Mouse (Mus musculus) neural tube, embryonic 12.5 days (tissue): ENCODE data around the gene 1110051M20Rik. TPM values are rescaled to one million over a fixed set of nuclear protein-coding genes. Genes with fewer than 3 reads are reported as not detected.

ENCODE experiments used
- ATAC-seq: fragments of 200-750 bp; cut with Nextera tagmentation; 2 replicates; pipeline ENCODE4 v1.8.0; 2017; ENCODE audit warnings: low read depth, mild to moderate bottlenecking, moderate TSS enrichment, moderate library complexity; ENCODE audit not compliant: low FRiP score
- H3K27ac ChIP-seq: fragments of 300-500 bp; sonication (generic); 2 replicates; pipeline ENCODE4 v1.5.1; 2016
- H3K27me3 ChIP-seq: fragments of 300-500 bp; sonication (generic); replicated peaks from 2 replicates; pipeline ENCODE4 v1.6.1; 2016; ENCODE audit warnings: mild to moderate bottlenecking
- H3K36me3 ChIP-seq: fragments of 300-500 bp; sonication (generic); 2 replicates; pipeline ENCODE4 v1.6.1; 2016; ENCODE audit warnings: mild to moderate bottlenecking
- H3K4me1 ChIP-seq: fragments of 300-500 bp; sonication (generic); 2 replicates; pipeline ENCODE4 v1.6.1; 2016
- H3K4me2 ChIP-seq: fragments of 300-500 bp; sonication (generic); replicated peaks from 2 replicates; pipeline ENCODE4 v1.6.1; 2016; ENCODE audit warnings: mild to moderate bottlenecking
- H3K4me3 ChIP-seq: fragments of 300-500 bp; sonication (generic); 2 replicates; pipeline ENCODE4 v1.5.1; 2016
- H3K9ac ChIP-seq: fragments of 300-500 bp; sonication (generic); 2 replicates; pipeline ENCODE4 v1.6.1; 2016; ENCODE audit warnings: mild to moderate bottlenecking
- H3K9me3 ChIP-seq: fragments of 300-500 bp; sonication (generic); 2 replicates; pipeline ENCODE4 v1.6.1; 2016; ENCODE audit warnings: mild to moderate bottlenecking
- WGBS: fragments of 180-500 bp; shearing (Covaris S2); methylation state at CpG from one replicate; pipeline ENCODE4 v1.1.7; 2016; 5-methylcytosine and 5-hydroxymethylcytosine counted together
- polyA plus RNA-seq: library from polyadenylated mRNA; unstranded; fragments of >200 nt; fragmentation: Nextera tagmentation; extraction: Ambion mirVana; gene quantifications from 2 replicates; pipeline ENCODE4 v1.2.1, GENCODE M21; 2016

Gene 1110051M20Rik
- polyA plus RNA-seq, 1 experiment from 2014 or later = 112 TPM

DNA sequence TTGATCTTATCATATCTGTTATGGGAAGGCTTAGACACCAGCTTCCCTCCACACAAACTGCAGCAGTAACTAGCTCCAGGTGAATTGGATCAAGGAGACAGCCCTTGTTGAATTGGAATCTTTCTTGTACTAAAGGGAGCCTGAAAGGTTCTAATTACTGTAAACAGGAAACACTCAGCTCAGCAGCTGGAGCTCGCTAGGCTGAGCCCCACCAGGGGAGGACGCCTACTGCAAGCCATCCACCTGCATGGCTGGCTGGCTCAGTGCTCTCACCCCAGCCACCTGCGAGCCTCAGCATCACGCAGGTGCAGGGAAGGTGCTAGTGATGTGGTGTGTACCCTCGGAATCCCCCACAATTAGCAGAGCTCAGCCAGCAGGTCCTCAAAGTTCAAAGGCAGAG lies 135.8 kb downstream of the 1110051M20Rik start:
- 58% methylated on average over 5 of the region's 5 CpGs for WGBS
- no peaks in the 10 kb centered on the region for H3K9me3 ChIP-seq
- H3K27ac ChIP-seq = no peak overlapping the region
- peaks cover 11% of the 10 kb centered on the region for H3K4me1 ChIP-seq
- no peak overlapping the region for H3K4me2 ChIP-seq
- peaks cover 4% of the 10 kb centered on the region; the same call in 1 of the 2 replicates for H3K36me3 ChIP-seq
- no peak for ATAC-seq
- no peaks in the 10 kb centered on the region for H3K27me3 ChIP-seq
- H3K4me3 ChIP-seq = no peak overlapping the region
- no peak overlapping the region for H3K9ac ChIP-seq

DNA sequence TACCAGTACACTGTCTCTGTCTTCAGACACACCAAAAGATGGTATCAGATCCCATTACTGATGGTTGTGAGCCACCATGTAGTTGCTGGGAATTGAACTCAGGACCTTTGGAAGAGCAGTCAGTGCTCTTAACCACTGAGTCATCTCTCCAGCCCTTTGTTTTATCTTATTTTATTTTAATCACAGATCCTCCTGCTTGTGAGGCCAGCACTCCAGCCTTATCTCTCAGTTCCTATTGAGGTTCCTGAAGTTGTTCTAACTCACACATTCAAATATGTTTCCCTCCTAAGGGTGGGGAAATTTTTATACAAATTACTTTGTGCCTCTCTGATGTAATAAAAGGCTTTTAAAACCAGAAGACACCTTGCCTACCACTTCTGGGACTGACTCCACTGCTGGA lies 137.9 kb downstream of the 1110051M20Rik start:
- no peak for ATAC-seq
- H3K4me3 ChIP-seq = no peak overlapping the region
- H3K36me3 ChIP-seq = peaks cover 4% of the 10 kb centered on the region; the same call in 1 of the 2 replicates
- no peak overlapping the region for H3K27ac ChIP-seq
- H3K27me3 ChIP-seq = no peaks in the 10 kb centered on the region
- H3K9ac ChIP-seq = no peak overlapping the region
- no peaks in the 10 kb centered on the region for H3K9me3 ChIP-seq
- no peaks in the 10 kb centered on the region for H3K4me1 ChIP-seq
- no peak overlapping the region for H3K4me2 ChIP-seq

DNA sequence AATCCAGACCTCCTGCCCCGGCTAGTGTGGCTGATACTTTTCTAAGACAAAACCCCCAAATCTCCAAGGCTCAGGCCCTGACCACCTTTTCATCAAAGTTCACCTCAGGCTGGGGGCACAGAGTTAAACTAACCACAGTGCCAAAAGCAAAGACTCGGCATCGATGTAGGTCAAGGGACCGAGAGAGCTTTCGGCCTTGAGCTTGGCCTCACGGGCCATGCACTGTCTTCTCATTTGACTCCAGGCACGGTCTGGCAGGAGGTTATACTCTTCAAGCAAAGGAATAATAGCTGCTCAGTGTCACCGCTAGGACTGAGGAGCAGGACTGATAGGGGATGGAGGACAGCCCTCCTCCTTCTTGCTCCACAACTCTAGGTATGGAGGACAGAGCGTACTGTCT lies 138.6 kb downstream of the 1110051M20Rik start:
- H3K27ac ChIP-seq = no peak overlapping the region
- H3K9ac ChIP-seq = no peak overlapping the region
- no peak overlapping the region for H3K4me3 ChIP-seq
- no peak for ATAC-seq
- H3K4me2 ChIP-seq = no peak overlapping the region
- no peaks in the 10 kb centered on the region for H3K9me3 ChIP-seq
- H3K4me1 ChIP-seq = no peaks in the 10 kb centered on the region
- WGBS = 93% methylated on average over 9 of the region's 9 CpGs
- H3K36me3 ChIP-seq = peaks cover 4% of the 10 kb centered on the region; the same call in 1 of the 2 replicates
- no peaks in the 10 kb centered on the region for H3K27me3 ChIP-seq

DNA sequence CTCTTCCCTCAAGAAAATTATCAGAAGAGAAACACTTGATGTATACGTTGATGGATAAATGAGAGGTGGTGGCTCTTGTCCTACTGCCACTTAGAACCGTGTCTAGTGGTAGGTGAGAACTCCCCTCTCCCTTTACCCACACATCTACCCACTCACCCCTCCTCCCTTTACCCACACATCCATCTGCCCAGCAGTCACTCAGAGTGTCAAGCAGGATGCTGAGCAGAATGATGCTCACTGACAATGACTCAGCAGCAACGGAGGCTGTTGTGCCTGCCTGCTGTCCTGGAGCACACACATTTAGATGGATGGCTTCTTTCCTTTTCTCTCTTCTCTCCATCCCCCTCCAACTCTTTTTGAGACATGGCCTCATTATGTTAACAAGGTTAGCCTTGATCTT lies 141.7 kb downstream of the 1110051M20Rik start:
- no peak overlapping the region for H3K4me3 ChIP-seq
- 61% methylated on average over 3 of the region's 3 CpGs for WGBS
- ATAC-seq = no peak

DNA sequence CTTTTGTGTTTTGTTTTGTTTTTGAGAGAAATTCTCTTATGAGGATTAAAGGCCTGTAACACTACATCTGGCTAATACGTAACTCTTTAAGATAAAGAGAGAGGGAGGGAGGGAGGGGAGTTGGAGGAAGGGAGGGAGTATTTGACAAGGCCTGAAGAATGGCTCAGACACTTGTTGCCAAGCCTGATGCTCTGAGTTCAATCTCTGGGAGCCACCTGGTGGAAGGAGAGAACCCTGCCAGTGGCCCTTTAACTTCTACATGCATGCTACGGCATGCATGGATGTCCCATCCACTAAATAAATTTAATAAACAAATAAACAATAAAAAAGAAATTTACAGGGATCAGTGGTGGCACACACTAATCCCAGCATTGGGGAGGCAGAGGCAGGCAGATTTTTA lies 142.7 kb downstream of the 1110051M20Rik start:
- Histone ChIP-seq H3K27ac (no peak overlapping the region), H3K9me3 (no peaks in the 10 kb centered on the region), H3K4me2 (no peak overlapping the region), H3K36me3 (peaks cover 4% of the 10 kb centered on the region; the same call in 1 of the 2 replicates), H3K4me3 (no peak overlapping the region), H3K27me3 (no peaks in the 10 kb centered on the region), H3K9ac (no peak overlapping the region), H3K4me1 (peaks cover 3% of the 10 kb centered on the region; the same call in 1 of the 2 replicates)
- no peak for ATAC-seq
- 92% methylated on average over 2 of the region's 2 CpGs for WGBS

More for the DNA sequence above, 141.7 kb downstream of the 1110051M20Rik start:
- no peak overlapping the region for H3K27ac ChIP-seq
- H3K36me3 ChIP-seq = peaks cover 4% of the 10 kb centered on the region; the same call in 1 of the 2 replicates
- no peaks in the 10 kb centered on the region for H3K9me3 ChIP-seq
- H3K4me2 ChIP-seq = no peak overlapping the region
- no peaks in the 10 kb centered on the region for H3K27me3 ChIP-seq
- H3K4me1 ChIP-seq = peaks cover 3% of the 10 kb centered on the region; the same call in 1 of the 2 replicates
- H3K9ac ChIP-seq = no peak overlapping the region

DNA sequence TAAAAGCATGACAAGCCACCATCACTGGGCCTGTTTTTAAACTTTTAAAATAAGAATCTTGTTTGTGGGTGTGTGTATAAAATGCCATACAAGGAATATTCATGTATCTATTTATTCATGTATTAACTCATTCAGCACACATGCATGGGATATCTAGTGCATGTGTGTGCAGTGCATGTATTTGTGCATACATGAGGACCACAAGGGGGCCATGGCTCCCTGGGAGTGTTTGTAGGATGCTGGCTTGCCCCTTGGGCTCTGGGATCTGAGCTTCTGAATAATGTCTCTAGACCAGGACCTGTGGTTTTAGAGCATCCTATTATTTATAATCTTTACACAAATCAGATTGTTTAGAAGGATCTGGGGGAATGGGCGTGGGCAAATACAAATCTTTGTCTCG lies 143.7 kb downstream of the 1110051M20Rik start:
- H3K9ac ChIP-seq = no peak overlapping the region
- no peaks in the 10 kb centered on the region for H3K9me3 ChIP-seq
- no peak overlapping the region for H3K4me3 ChIP-seq
- no peak overlapping the region for H3K4me2 ChIP-seq
- peaks cover 4% of the 10 kb centered on the region; the same call in 1 of the 2 replicates for H3K36me3 ChIP-seq
- ATAC-seq = no peak
- H3K27me3 ChIP-seq = no peaks in the 10 kb centered on the region
- 89% methylated on average over 2 of the region's 2 CpGs for WGBS
- peaks cover 3% of the 10 kb centered on the region; the same call in 1 of the 2 replicates for H3K4me1 ChIP-seq
- no peak overlapping the region for H3K27ac ChIP-seq

DNA sequence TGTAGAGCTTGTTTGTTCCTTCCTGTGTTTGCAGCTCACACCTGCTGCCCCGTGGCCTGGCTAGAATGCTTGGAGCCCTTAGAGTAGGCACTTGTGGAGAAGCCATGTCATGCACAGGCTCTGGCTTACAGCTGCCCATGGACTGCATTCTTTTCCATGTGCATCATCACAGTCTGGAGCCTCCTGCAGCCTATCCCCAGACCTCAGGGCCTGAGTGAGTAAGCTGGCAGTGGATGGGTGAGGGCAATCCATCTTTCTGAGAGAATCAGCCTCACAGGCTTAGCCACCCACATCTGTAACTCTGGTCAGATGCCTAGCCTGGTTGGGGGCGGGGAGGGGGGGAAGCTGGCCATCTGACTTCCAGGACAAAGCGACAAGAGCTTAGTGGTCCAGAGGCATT lies 145.3 kb downstream of the 1110051M20Rik start:
- WGBS = 71% methylated on average over 3 of the region's 3 CpGs
- H3K9me3 ChIP-seq = no peaks in the 10 kb centered on the region
- H3K4me1 ChIP-seq = peaks cover 3% of the 10 kb centered on the region; the same call in 1 of the 2 replicates
- no peak overlapping the region for H3K9ac ChIP-seq
- H3K27ac ChIP-seq = no peak overlapping the region
- H3K4me3 ChIP-seq = no peak overlapping the region
- no peak overlapping the region for H3K4me2 ChIP-seq
- H3K27me3 ChIP-seq = no peaks in the 10 kb centered on the region
- H3K36me3 ChIP-seq = peaks cover 3% of the 10 kb centered on the region; the same call in 1 of the 2 replicates
- ATAC-seq = no peak

DNA sequence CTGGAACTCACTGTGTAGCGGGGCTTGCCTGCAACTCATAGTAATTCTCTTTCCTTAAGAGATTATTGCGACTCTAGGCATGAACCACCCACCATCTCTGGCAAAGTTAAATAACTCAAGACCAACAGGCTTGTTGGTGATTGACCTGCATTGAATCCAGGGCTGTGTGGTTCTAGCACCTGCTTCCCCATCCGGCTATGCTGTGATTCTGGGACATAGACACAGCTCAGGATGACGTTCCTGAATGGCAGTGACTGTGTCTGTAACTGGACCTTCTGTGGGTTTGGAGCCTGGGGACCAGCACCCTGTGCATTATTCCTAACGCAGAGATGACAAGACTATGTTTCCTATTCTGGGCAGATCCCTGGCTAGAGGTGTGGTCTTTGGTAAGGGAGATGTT lies 148.6 kb downstream of the 1110051M20Rik start:
- no peak overlapping the region for H3K4me3 ChIP-seq
- H3K27me3 ChIP-seq = no peaks in the 10 kb centered on the region
- ATAC-seq = no peak
- H3K9ac ChIP-seq = no peak overlapping the region
- H3K4me2 ChIP-seq = no peak overlapping the region
- peaks cover 3% of the 10 kb centered on the region; the same call in 1 of the 2 replicates for H3K4me1 ChIP-seq
- WGBS = 92% methylated on average over 5 of the region's 5 CpGs
- H3K9me3 ChIP-seq = no peaks in the 10 kb centered on the region
- no peaks in the 10 kb centered on the region for H3K36me3 ChIP-seq
- H3K27ac ChIP-seq = no peak overlapping the region

DNA sequence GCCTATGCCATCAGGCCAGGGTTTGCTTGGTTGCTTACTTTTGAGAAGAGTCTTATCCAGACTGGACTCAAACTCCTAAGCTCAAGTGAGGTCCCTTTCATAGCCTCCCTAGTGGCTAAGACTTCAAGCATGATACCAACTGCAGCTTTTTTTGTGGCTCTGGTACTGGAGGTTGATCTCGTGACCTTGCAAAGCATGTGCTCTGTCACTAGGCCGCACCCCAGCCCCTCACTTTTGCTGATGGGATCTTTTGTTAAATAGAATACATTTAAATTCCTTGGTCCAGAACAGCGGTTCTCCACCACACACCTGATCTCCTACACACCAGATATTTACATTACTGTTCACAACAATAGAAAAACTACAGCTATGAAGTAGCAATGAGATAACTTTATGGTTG lies 150.3 kb downstream of the 1110051M20Rik start:
- ATAC-seq = no peak
- no peaks in the 10 kb centered on the region for H3K27me3 ChIP-seq
- H3K36me3 ChIP-seq = no peaks in the 10 kb centered on the region
- H3K27ac ChIP-seq = no peak overlapping the region
- H3K4me3 ChIP-seq = no peak overlapping the region
- 89% methylated on average over 3 of the region's 3 CpGs for WGBS
- H3K4me1 ChIP-seq = peaks cover 2% of the 10 kb centered on the region; the same call in 1 of the 2 replicates
- H3K4me2 ChIP-seq = no peak overlapping the region
- no peaks in the 10 kb centered on the region for H3K9me3 ChIP-seq
- no peak overlapping the region for H3K9ac ChIP-seq

DNA sequence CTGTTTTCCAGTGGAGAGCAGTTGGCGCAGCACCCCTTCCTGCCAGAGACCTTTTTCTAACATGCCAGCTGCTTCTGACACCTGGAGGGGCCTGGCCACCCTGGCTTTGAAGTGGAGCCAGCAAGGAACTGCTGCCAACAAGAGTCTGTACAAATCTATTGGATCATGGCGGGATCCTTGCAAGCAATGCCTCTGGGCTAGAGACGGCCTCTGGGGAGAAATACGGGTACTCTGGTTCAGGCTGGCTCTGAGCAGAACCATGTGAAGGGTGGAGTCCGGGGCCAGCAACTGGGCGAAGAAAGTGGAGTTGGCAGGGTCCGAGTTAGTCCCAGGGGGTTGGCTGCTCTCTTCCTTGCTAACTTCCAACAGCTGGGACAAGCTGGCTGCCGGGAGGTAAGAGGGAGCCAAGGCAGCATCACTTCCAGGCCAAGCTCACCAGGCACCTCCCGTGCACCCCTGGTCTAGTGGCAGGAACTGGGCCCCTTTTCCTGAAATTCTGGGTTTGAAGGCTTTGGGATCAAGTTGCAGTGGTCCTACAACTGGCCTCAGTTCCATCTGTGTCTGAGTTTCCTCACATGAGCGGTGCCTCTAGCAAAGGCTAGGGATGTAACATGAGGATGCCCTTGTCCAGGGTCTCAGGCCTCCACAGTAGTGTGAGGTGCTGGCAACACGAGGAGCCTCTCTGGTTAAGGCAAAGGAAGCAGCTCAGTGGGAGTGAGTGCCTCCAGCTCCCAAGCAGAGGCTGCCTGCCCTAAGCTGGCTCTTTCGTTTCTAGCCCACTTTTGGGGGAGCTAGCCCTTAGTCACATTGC lies 153.1 kb downstream of the 1110051M20Rik start:
- no peaks in the 10 kb centered on the region for H3K27me3 ChIP-seq
- no peak overlapping the region for H3K4me2 ChIP-seq
- no peak overlapping the region for H3K27ac ChIP-seq
- no peaks in the 10 kb centered on the region for H3K4me1 ChIP-seq
- no peaks in the 10 kb centered on the region for H3K36me3 ChIP-seq
- H3K4me3 ChIP-seq = no peak overlapping the region
- no peaks in the 10 kb centered on the region for H3K9me3 ChIP-seq
- no peak overlapping the region for H3K9ac ChIP-seq
- no peak for ATAC-seq
- 82% methylated on average over 12 of the region's 12 CpGs for WGBS

DNA sequence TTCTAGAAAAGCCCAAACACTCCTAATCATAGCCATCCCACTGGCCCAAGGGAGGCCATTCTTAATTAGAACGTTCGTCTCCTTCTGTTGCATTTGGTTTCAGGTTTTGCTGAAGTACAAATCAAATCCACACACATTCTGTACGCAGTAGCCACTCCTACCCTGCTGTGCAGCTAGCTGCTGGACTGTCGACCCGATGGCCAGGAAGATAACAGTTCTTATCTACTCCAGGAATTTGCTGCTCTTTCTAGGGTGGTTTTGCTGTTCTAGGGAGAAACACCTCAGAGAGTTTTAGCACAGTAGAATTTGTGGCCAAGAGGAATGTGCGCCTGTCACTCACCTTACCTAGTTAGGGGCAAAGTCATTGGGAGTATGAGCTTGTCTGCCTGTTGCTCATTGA lies 156.9 kb downstream of the 1110051M20Rik start:
- no peak overlapping the region for H3K4me3 ChIP-seq
- H3K4me2 ChIP-seq = no peak overlapping the region
- H3K9me3 ChIP-seq = no peaks in the 10 kb centered on the region
- no peaks in the 10 kb centered on the region for H3K36me3 ChIP-seq
- no peaks in the 10 kb centered on the region for H3K4me1 ChIP-seq
- no peak for ATAC-seq
- no peak overlapping the region for H3K27ac ChIP-seq
- H3K9ac ChIP-seq = no peak overlapping the region
- no peaks in the 10 kb centered on the region for H3K27me3 ChIP-seq
- 89% methylated on average over 6 of the region's 6 CpGs for WGBS

DNA sequence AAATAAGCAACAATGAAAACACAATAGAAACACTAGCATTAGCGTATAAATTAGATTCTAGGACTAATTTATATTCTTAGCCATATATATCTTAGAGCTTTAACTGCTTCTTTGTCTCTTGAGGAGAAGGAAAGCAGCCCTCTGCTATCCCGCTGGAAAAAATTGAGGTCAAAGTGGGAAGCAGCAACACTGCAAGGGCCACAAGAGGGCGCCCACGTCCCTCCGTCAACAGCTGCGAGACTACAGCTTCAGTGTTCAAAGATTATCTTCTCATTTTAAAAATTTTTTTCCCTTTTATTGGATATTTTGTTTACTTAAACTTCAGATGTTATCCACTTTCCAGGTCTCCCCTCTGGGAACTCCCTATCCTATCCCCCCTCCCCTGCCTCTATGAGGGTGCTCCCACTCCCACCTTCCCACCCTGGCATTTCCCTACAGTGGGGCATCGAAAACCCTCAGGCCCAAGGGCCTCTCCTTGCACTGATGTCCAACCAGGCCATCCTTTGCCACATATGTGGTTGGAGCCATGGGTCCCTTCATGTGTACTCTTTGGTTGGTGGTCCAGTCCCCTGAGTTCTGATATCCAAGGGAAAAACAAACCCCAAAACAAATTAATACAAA lies 158.5 kb downstream of the 1110051M20Rik start:
- WGBS = 15% methylated on average over 7 of the region's 7 CpGs
- Histone ChIP-seq H3K27ac (no peak overlapping the region), H3K4me1 (no peaks in the 10 kb centered on the region)

More for the DNA sequence above, 158.5 kb downstream of the 1110051M20Rik start:
- H3K36me3 ChIP-seq = peaks cover 3% of the 10 kb centered on the region; the same call in 1 of the 2 replicates
- no peaks in the 10 kb centered on the region for H3K27me3 ChIP-seq
- H3K9ac ChIP-seq = no peak overlapping the region
- H3K4me2 ChIP-seq = no peak overlapping the region
- no peaks in the 10 kb centered on the region for H3K9me3 ChIP-seq
- ATAC-seq = peak; percentile 49; the same call in 1 of the 2 replicates
- H3K4me3 ChIP-seq = no peak overlapping the region
